Mouse (Mus musculus): ENCODE measurements around the gene Hsp90b1. TPM values are rescaled to one million over a fixed set of nuclear protein-coding genes. Genes with fewer than 3 reads are reported as not detected.

Gene Hsp90b1
- polyA plus RNA-seq, 1 experiment from 2014 or later, result 327 TPM

Small RNA genes within 50 kb of the gene (microRNA-seq; reads per million reads assigned to microRNA genes)
- gene Gm25745, result 12.9 reads per million, percentile 28 among the genes with 10 or more reads in this experiment

Other genes with a start within 250 kb of the Hsp90b1 start
- 0.14 and 0.17 TPM in 2 replicates for gene Syn3, start 206.6 kb downstream of the Hsp90b1 start, polyA plus RNA-seq (2015; fragmentation: Nextera tagmentation; extraction: Ambion mirVana)
- 0.28 and 0.69 TPM in 2 replicates for gene Ttc41, start 302 bp upstream of the Hsp90b1 start, polyA plus RNA-seq (2015; fragmentation: Nextera tagmentation; extraction: Ambion mirVana)
- gene Gm49358, start 58.5 kb upstream of the Hsp90b1 start, polyA plus RNA-seq (2015; fragmentation: Nextera tagmentation; extraction: Ambion mirVana), result not detected in 2 replicates
- 0.35 and 0.61 TPM in 2 replicates for gene Nt5dc3, start 73.5 kb upstream of the Hsp90b1 start, polyA plus RNA-seq (2015; fragmentation: Nextera tagmentation; extraction: Ambion mirVana)

All from liver, embryonic 13.5 days (tissue).